Mouse (Mus musculus) midbrain, embryonic 11.5 days (tissue): ENCODE measurements around the gene Synpo2l. TPM values are rescaled to one million over a fixed set of nuclear protein-coding genes. Genes with fewer than 3 reads are reported as not detected.
"Not testable (repeated sequence)": the region's sequence is repeated elsewhere in the genome, so short reads cannot be mapped to it uniquely, and the experiment has no call there.

Experiments
- ATAC-seq: fragments of 200-750 bp; cut with Nextera tagmentation; 2 replicates; pipeline ENCODE4 v1.8.0; 2017; ENCODE audit warnings: moderate TSS enrichment, moderate library complexity; ENCODE audit not compliant: low FRiP score
- DNase-seq: peaks from one replicate; pipeline ENCODE4 v3.0.0; 2015; ENCODE audit warnings: low spot score; ENCODE audit errors: missing footprints
- H3K27ac ChIP-seq: fragments of 300-500 bp; sonication (generic); 2 replicates; pipeline ENCODE4 v1.5.1; 2014; ENCODE audit warnings: low read depth, low read length
- H3K27me3 ChIP-seq: fragments of 300-500 bp; sonication (generic); 2 replicates; pipeline ENCODE4 v1.6.1; 2014; ENCODE audit warnings: mild to moderate bottlenecking, low read length, moderate library complexity, mixed read lengths; ENCODE audit not compliant: control insufficient read depth, insufficient read depth
- H3K36me3 ChIP-seq: fragments of 300-500 bp; sonication (generic); 2 replicates; pipeline ENCODE4 v1.6.1; 2014; ENCODE audit warnings: mild to moderate bottlenecking, low read length, moderate library complexity, mixed read lengths; ENCODE audit not compliant: control insufficient read depth, insufficient read depth
- H3K4me1 ChIP-seq: fragments of 300-500 bp; sonication (generic); 2 replicates; pipeline ENCODE4 v1.6.1; 2014; ENCODE audit warnings: low read length; ENCODE audit not compliant: control insufficient read depth, insufficient read depth
- H3K4me2 ChIP-seq: fragments of 300-500 bp; sonication (generic); 2 replicates; pipeline ENCODE4 v1.6.1; 2014; ENCODE audit warnings: mild to moderate bottlenecking, moderate library complexity
- H3K4me3 ChIP-seq: fragments of 300-500 bp; sonication (generic); 2 replicates; pipeline ENCODE4 v1.5.1; 2014; ENCODE audit warnings: low read depth, low read length
- H3K9ac ChIP-seq: fragments of 300-500 bp; sonication (generic); 2 replicates; pipeline ENCODE4 v1.6.1; 2014; ENCODE audit warnings: low read length
- H3K9me3 ChIP-seq: fragments of 300-500 bp; sonication (generic); 2 replicates; pipeline ENCODE4 v1.6.1; 2016; ENCODE audit warnings: low read length; ENCODE audit not compliant: control insufficient read depth
- WGBS: fragments of 180-500 bp; shearing (Covaris S2); extraction: QIAGEN DNeasy Blood & Tissue Kit; methylation state at CpG from one replicate; pipeline ENCODE4 v1.1.7; 2014; 5-methylcytosine and 5-hydroxymethylcytosine counted together
- polyA plus RNA-seq: library from polyadenylated mRNA; unstranded; fragments of >200 nt; fragmentation: Nextera tagmentation; extraction: Ambion mirVana; gene quantifications from 2 replicates; pipeline ENCODE4 v1.2.1, GENCODE M21; 2014

Synpo2l gene
- polyA plus RNA-seq, result 0.14 and 0.22 TPM in 2 replicates

DNA sequence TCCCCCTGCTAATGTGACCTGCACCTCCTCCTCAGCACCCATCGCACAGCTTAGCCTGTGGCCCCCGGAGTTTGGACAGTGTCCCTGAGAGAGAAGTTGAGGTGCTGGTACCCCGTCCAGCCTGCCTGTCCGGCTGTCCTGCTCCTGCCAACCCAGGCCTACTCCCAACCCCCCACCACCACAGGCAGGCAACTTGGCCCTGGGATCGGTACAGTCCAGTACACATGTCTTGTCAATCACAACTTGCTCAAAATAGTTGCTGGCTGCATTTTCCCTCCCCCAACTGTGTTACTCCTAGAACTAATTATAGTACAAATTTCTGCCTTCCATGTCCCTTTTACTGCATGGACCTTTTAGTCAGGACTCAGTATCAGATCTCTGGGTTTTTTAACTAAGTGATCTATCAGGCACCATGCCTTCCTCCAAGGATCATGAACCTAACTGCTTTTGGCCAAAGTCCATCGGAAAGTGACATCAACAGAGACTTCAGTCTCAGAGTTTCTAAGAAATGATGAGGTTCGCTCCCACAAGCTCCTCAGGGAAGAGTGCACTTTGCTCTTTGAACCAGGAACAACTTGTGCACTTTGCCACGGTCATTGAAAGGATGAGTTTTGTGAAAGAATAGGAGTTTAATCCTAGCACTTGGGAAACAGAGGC, at the start of gene Synpo2l:
TSS of gene Synpo2l (minus strand) at position 201 of the 657 bp plus-strand sequence.
- WGBS, result 77% methylated on average over 8 of the region's 8 CpGs

GRCm38 (mm10) chr14:20713832-20714231, 45.7 kb upstream of the Synpo2l start:
- DNase-seq, result no peak
- H3K9ac ChIP-seq, result no peak overlapping the region
- no peak for ATAC-seq
- no peaks in the 10 kb centered on the region for H3K27me3 ChIP-seq
- H3K4me2 ChIP-seq, result no peak overlapping the region
- H3K4me1 ChIP-seq, result peaks cover under 1% of the 10 kb centered on the region
- 85% methylated on average over 11 of the region's 11 CpGs for WGBS
- peaks cover 47% of the 10 kb centered on the region for H3K36me3 ChIP-seq
- no peak overlapping the region for H3K27ac ChIP-seq
- H3K9me3 ChIP-seq, result no peaks in the 10 kb centered on the region
- no peak overlapping the region for H3K4me3 ChIP-seq

More for the DNA sequence above, at the start of gene Synpo2l:
- H3K4me1 ChIP-seq, result no peaks in the 10 kb centered on the region
- no peak within 1 kb of the TSS for H3K27ac ChIP-seq
- H3K36me3 ChIP-seq, result no peaks in the 10 kb centered on the region
- no peak within 1 kb of the TSS for H3K4me2 ChIP-seq
- ATAC-seq (no peak), DNase-seq (no peak)
- no peak within 1 kb of the TSS for H3K9ac ChIP-seq
- no peaks in the 10 kb centered on the region for H3K27me3 ChIP-seq
- H3K4me3 ChIP-seq, result no peak within 1 kb of the TSS
- H3K9me3 ChIP-seq, result no peaks in the 10 kb centered on the region

GRCm38 (mm10) chr14:20708239-20708638, 40.1 kb upstream of the Synpo2l start:
- no peaks in the 10 kb centered on the region for H3K9me3 ChIP-seq
- H3K4me3 ChIP-seq, result peak overlapping the region; percentile 98
- H3K36me3 ChIP-seq, result peaks cover 15% of the 10 kb centered on the region
- H3K4me1 ChIP-seq, result peaks cover 15% of the 10 kb centered on the region
- WGBS, result 9% methylated on average over 10 of the region's 10 CpGs
- peak overlapping the region; percentile 63 for H3K4me2 ChIP-seq
- DNase-seq (no peak), ATAC-seq (no peak)
- H3K9ac ChIP-seq, result peak overlapping the region; percentile 95
- H3K27ac ChIP-seq, result no peak overlapping the region
- no peaks in the 10 kb centered on the region for H3K27me3 ChIP-seq

DNA sequence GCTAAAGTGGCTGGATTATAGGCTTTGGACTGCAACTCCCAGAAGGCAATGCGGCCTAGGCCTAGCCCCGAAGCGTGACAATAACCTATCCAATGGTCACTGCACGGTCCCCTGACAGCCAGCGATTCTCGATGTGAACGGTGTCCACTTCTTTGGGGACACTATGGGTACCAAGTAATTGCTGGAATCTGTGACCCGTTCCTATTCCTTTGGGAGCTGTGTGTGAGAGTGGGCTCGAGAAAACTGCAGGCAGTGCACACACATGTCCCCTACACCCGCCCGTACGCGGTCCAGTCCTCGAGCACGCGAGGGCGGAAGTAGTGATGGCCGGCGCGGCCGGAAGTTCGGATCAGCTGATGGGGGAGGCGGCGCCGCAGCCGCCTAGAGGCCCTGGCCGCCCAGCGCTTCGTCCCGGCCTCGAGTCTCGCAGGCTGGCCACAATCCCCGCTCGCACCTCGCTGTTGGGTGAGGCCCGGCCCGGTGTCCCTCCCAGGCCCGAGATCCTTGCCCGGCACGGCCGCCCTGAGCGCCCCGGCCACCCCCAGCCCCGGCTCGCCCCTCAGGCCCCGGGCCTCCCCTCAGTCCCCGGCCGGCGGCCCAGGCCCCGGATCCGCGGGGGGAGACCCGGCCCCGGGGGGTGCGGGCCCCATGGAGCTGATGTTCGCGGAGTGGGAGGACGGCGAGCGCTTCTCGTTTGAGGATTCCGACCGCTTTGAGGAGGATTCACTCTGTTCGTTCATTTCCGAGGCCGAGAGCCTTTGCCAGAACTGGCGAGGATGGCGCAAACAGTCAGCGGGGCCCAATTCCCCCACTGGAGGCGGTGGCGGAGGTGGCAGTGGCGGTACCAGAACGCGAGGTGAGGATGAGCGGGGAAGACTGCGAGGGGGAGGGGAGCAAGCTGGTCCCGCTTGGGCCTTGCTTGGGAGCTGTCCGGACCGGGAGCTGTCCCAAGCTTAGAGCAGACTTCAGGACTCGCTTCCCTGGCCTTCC, 39.3 kb upstream of the Synpo2l start, which contains the start of gene Zswim8:
TSS of gene Zswim8 (plus strand) at position 352 of the 990 bp plus-strand sequence.
- H3K36me3 ChIP-seq, result peaks cover 8% of the 10 kb centered on the region
- H3K4me1 ChIP-seq, result peaks cover 15% of the 10 kb centered on the region
- ATAC-seq (peak; percentile 92), DNase-seq (peak; percentile 99)
- 1% methylated on average over 76 of the region's 80 CpGs for WGBS
- peak within 1 kb of the TSS; percentile 98 for H3K4me3 ChIP-seq
- peak within 1 kb of the TSS; percentile 95 for H3K9ac ChIP-seq
- no peaks in the 10 kb centered on the region for H3K9me3 ChIP-seq
- peak within 1 kb of the TSS; percentile 63 for H3K4me2 ChIP-seq
- no peaks in the 10 kb centered on the region for H3K27me3 ChIP-seq
- peak within 1 kb of the TSS; percentile 49; the same call in 1 of the 2 replicates for H3K27ac ChIP-seq

GRCm38 (mm10) chr14:20703461-20703860, 35.3 kb upstream of the Synpo2l start:
- H3K9me3 ChIP-seq, H3K27ac ChIP-seq, ATAC-seq, H3K36me3 ChIP-seq, DNase-seq, H3K27me3 ChIP-seq: not testable (repeated sequence)
- 17% methylated on average over 8 of the region's 8 CpGs for WGBS
- Histone ChIP-seq H3K4me1 (peaks cover 14% of the 10 kb centered on the region), H3K4me2 (peak overlapping the region; percentile 68), H3K4me3 (peak overlapping the region; percentile 82), H3K9ac (peak overlapping the region; percentile 95)

GRCm38 (mm10) chr14:20702741-20703381, 34.7 kb upstream of the Synpo2l start, which contains the start of gene Chchd1:
TSS of gene Chchd1 (plus strand) at chr14:20703006.
- ATAC-seq (peak; percentile 72), DNase-seq (peak; percentile 99)
- H3K4me3 ChIP-seq, result peak within 1 kb of the TSS; percentile 82
- peaks cover 8% of the 10 kb centered on the region; the same call in 1 of the 2 replicates for H3K36me3 ChIP-seq
- H3K27ac ChIP-seq, result peak within 1 kb of the TSS; percentile 69
- H3K4me1 ChIP-seq, result peaks cover 17% of the 10 kb centered on the region
- H3K27me3 ChIP-seq, result no peaks in the 10 kb centered on the region
- WGBS, result under 1% methylated on average over 61 of the region's 61 CpGs
- H3K4me2 ChIP-seq, result peak within 1 kb of the TSS; percentile 68
- H3K9ac ChIP-seq, result peak within 1 kb of the TSS; percentile 95
- no peaks in the 10 kb centered on the region for H3K9me3 ChIP-seq

- Histone ChIP-seq H3K4me3 (peak overlapping the region; percentile 82), H3K27me3 (no peaks in the 10 kb centered on the region), H3K9ac (peak overlapping the region; percentile 95), H3K36me3 (peaks cover 8% of the 10 kb centered on the region; the same call in 1 of the 2 replicates), H3K9me3 (no peaks in the 10 kb centered on the region), H3K27ac (no peak overlapping the region), H3K4me1 (peaks cover 20% of the 10 kb centered on the region), H3K4me2 (peak overlapping the region; percentile 68)
- ATAC-seq (peak; percentile 18; the same call in 1 of the 2 replicates), DNase-seq (peak; percentile 69)
- 16% methylated on average over 15 of the region's 15 CpGs for whole genome bisulfite sequencing
These were observed 34.1 kb upstream of the Synpo2l start for GRCm38 (mm10) chr14:20702096-20702740.

DNA sequence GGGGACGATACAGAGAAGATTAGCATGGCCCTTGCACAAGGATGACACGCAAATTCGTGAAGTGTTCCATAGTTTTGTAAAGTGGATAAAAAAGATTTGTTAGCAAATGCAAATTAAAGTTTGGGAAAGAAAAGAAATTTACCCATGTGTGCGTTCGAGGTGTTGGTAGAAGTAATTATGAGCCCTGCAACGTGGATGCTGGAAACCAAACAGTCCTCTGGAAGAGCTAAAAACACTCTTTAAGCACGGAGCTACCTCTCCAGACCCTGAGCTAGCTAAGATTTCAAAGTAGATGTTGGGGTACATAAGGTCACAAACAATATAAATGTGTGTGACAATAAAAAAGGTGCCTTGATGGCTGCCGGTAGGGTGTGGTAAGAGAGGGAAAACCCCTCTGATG, 33.4 kb upstream of the Synpo2l start:
- ATAC-seq (no peak), DNase-seq (no peak)
- Histone ChIP-seq H3K4me3 (no peak overlapping the region), H3K4me1 (peaks cover 22% of the 10 kb centered on the region), H3K27ac (no peak overlapping the region), H3K9me3 (no peaks in the 10 kb centered on the region), H3K36me3 (peaks cover 8% of the 10 kb centered on the region; the same call in 1 of the 2 replicates), H3K9ac (no peak overlapping the region), H3K27me3 (no peaks in the 10 kb centered on the region), H3K4me2 (peak overlapping the region; percentile 68; the same call in 1 of the 2 replicates)
- 85% methylated on average over 8 of the region's 8 CpGs for WGBS
